24 mouse cellular contexts compared by ENCODE assay signal in the genomic region with DNA sequence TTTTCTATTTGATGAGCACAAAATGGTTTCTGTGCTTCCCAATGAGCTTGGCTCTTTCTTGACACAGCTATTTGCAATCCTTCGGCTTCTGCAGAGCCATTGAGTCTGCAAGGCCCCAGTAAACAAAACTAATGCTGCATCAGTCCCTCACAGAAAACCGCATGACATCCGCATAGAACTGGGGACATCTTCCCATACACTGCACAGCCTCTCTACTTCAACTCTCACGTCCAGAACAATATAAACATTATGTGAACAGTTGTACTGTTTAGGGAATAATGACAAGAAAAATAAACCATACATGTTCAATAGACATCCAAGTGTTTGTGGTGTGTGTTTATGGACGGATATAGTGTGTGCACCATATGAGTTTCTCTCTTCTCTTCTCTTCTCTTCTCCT.
A peak's percentile ranks its signal among the peaks of the same experiment; 100 is the strongest.
DNase-seq lines count a peak whose midpoint lies in the region; ATAC-seq and TF ChIP-seq lines count a peak whose summit lies in the region.
"Had no signal": no experiment of that assay in that cellular context is flagged by ENCODE, and none has a peak within 500 bp of the region (broad histone marks: within the 10 kb centered on the region; RNA-seq: fewer than 3 reads in every experiment).

No protein-coding gene starts in this region.

- H3K27me3 ChIP-seq in lung, embryonic 14.5 days (ENCODE audit: insufficient read depth, low read length), result no peaks in the 10 kb centered on the region
- no peaks in the 10 kb centered on the region for H3K27me3 ChIP-seq in lung, embryonic 16.5 days (ENCODE audit: control insufficient read depth, insufficient read depth, low read depth, low read length)
- H3K27me3 ChIP-seq in midbrain, embryonic 11.5 days (ENCODE audit: control insufficient read depth, insufficient read depth, low read length), result no peaks in the 10 kb centered on the region
- H3K27me3 ChIP-seq in midbrain, embryonic 14.5 days (ENCODE audit: control insufficient read depth, insufficient read depth, low read length), result no peaks in the 10 kb centered on the region
- H3K27me3 ChIP-seq: CH12.LX; embryonic facial prominence, embryonic 12.5 days; forebrain, embryonic 13.5 days; forebrain, embryonic 15.5 days; Patski had no signal

- DNase-seq in lung, embryonic 14.5 days, result peak; percentile 85
- no peak for DNase-seq in lung, adult 18-20 months
- DNase-seq in lung, postnatal 14 days, result no peak
- DNase-seq in midbrain, embryonic 11.5 days (ENCODE audit: low spot score, missing footprints), result peak; percentile 71
- no peak for DNase-seq in midbrain, embryonic 14.5 days
- DNase-seq: adrenal gland, adult 8-10 months; adrenal gland, postnatal 14 days; adrenal gland, postnatal 36 days; B cell, adult 2 months; cerebellum, adult 11-12 months; cerebellum, adult 2 months; cerebellum, adult 9-10 months; cerebellum, postnatal 10 days; cerebellum, postnatal 25 days had no signal

- no peaks in the 10 kb centered on the region for H3K9me3 ChIP-seq in lung, embryonic 14.5 days (ENCODE audit: low read depth, low read length)
- H3K9me3 ChIP-seq in lung, embryonic 16.5 days (ENCODE audit: control insufficient read depth, low read length), result no peaks in the 10 kb centered on the region; the same call in none of the 2 replicates
- H3K9me3 ChIP-seq in midbrain, embryonic 11.5 days (ENCODE audit: control insufficient read depth, low read length), result no peaks in the 10 kb centered on the region
- H3K9me3 ChIP-seq in midbrain, embryonic 14.5 days (ENCODE audit: control insufficient read depth, low read length), result no peaks in the 10 kb centered on the region
- H3K9me3 ChIP-seq: embryonic facial prominence, embryonic 10.5 days; embryonic facial prominence, embryonic 12.5 days; forebrain, embryonic 13.5 days; forebrain, embryonic 15.5 days; G1E had no signal

- no peaks in the 10 kb centered on the region for H3K4me1 ChIP-seq in lung, embryonic 14.5 days (ENCODE audit: insufficient read depth)
- peaks cover 2% of the 10 kb centered on the region; the same call in 1 of the 2 replicates for H3K4me1 ChIP-seq in lung, embryonic 16.5 days (replicated peaks; ENCODE audit: control insufficient read depth, insufficient read depth, low read length)
- H3K4me1 ChIP-seq in midbrain, embryonic 11.5 days (ENCODE audit: control insufficient read depth, insufficient read depth, low read length), result no peaks in the 10 kb centered on the region
- 0 out of 2 replicates have a peak, but pooled peaks cover 3% of the 10 kb centered on the region for H3K4me1 ChIP-seq in midbrain, embryonic 14.5 days (ENCODE audit: control insufficient read depth, insufficient read depth, low read length)
- H3K4me1 ChIP-seq: embryonic facial prominence, embryonic 12.5 days had no signal

- no peak overlapping the region for H3K27ac ChIP-seq in lung, embryonic 14.5 days (ENCODE audit: low read depth)
- no peak overlapping the region for H3K27ac ChIP-seq in lung, embryonic 16.5 days (ENCODE audit: low read length)
- H3K27ac ChIP-seq in midbrain, embryonic 11.5 days (ENCODE audit: low read depth, low read length), result no peak overlapping the region
- no peak overlapping the region for H3K27ac ChIP-seq in midbrain, embryonic 14.5 days (replicated peaks; ENCODE audit: low read depth, low read length)
- H3K27ac ChIP-seq: embryonic facial prominence, embryonic 10.5 days; embryonic facial prominence, embryonic 12.5 days; forebrain, embryonic 13.5 days; forebrain, embryonic 15.5 days had no signal

- H3K9ac ChIP-seq in lung, embryonic 14.5 days, result no peak overlapping the region
- H3K9ac ChIP-seq in lung, embryonic 16.5 days (ENCODE audit: low read length), result no peak overlapping the region
- no peak overlapping the region for H3K9ac ChIP-seq in midbrain, embryonic 11.5 days (ENCODE audit: low read length)
- H3K9ac ChIP-seq in midbrain, embryonic 14.5 days (replicated peaks; ENCODE audit: low read length), result no peak overlapping the region
- H3K9ac ChIP-seq: embryonic facial prominence, embryonic 12.5 days; forebrain, embryonic 13.5 days; forebrain, embryonic 15.5 days had no signal

- no peak overlapping the region for H3K4me3 ChIP-seq in lung, embryonic 14.5 days (ENCODE audit: low read depth, low read length)
- no peak overlapping the region for H3K4me3 ChIP-seq in lung, embryonic 16.5 days (ENCODE audit: low read length)
- H3K4me3 ChIP-seq in midbrain, embryonic 11.5 days (ENCODE audit: low read depth, low read length), result no peak overlapping the region
- no peak overlapping the region for H3K4me3 ChIP-seq in midbrain, embryonic 14.5 days (replicated peaks; ENCODE audit: low read depth, low read length)
- H3K4me3 ChIP-seq: embryonic facial prominence, embryonic 10.5 days; embryonic facial prominence, embryonic 12.5 days; forebrain, embryonic 13.5 days; forebrain, embryonic 15.5 days had no signal

- peak; percentile 94 for ATAC-seq in lung, embryonic 14.5 days (ENCODE audit: insufficient read depth)
- peak; percentile 93 for ATAC-seq in lung, embryonic 16.5 days (ENCODE audit: low read depth)
- no peak for ATAC-seq in midbrain, embryonic 11.5 days (ENCODE audit: low FRiP score)
- ATAC-seq in midbrain, embryonic 14.5 days (ENCODE audit: low FRiP score, low TSS enrichment), result no peak
- ATAC-seq: activated CD4-positive, CD25-positive, alpha-beta regulatory T cell, adult 4 months; CD4-positive, CD25-positive, alpha-beta regulatory T cell, adult 4 months; forebrain, embryonic 13.5 days; forebrain, embryonic 15.5 days; Patski had no signal

- H3K36me3 ChIP-seq in lung, embryonic 14.5 days (ENCODE audit: insufficient read depth), result no peaks in the 10 kb centered on the region
- no peaks in the 10 kb centered on the region for H3K36me3 ChIP-seq in lung, embryonic 16.5 days (ENCODE audit: control insufficient read depth, insufficient read depth, low read length)
- no peaks in the 10 kb centered on the region for H3K36me3 ChIP-seq in midbrain, embryonic 11.5 days (ENCODE audit: control insufficient read depth, insufficient read depth, low read length)
- no peaks in the 10 kb centered on the region for H3K36me3 ChIP-seq in midbrain, embryonic 14.5 days (ENCODE audit: control insufficient read depth, insufficient read depth, low read length)
- H3K36me3 ChIP-seq: forebrain, embryonic 15.5 days had no signal

- TF ChIP-seq CTCF in lung, embryonic 14.5 days (IDR thresholded peaks at IDR 0.05; ENCODE audit: low read depth), result no peak

- WGBS in lung, embryonic 14.5 days, result 42% methylated on average over 5 of the region's 5 CpGs
- 52% methylated on average over 5 of the region's 5 CpGs for WGBS in lung, embryonic 16.5 days
- 87% methylated on average over 5 of the region's 5 CpGs for WGBS in midbrain, embryonic 11.5 days
- WGBS in midbrain, embryonic 14.5 days, result 86% methylated on average over 5 of the region's 5 CpGs

- no peak overlapping the region for H3K4me2 ChIP-seq in lung, embryonic 14.5 days
- no peak overlapping the region for H3K4me2 ChIP-seq in lung, embryonic 16.5 days (ENCODE audit: low read depth, low read length)
- H3K4me2 ChIP-seq in midbrain, embryonic 11.5 days, result no peak overlapping the region
- H3K4me2 ChIP-seq in midbrain, embryonic 14.5 days (ENCODE audit: low read length), result no peak overlapping the region
- H3K4me2 ChIP-seq: embryonic facial prominence, embryonic 12.5 days; forebrain, embryonic 13.5 days; forebrain, embryonic 15.5 days had no signal

Comparison
In these comparisons a context has a peak if more than half of its experiments do, and no peak if none do; other contexts are left out.
1. DNase-seq: peak in lung, embryonic 14.5 days (single experiment) and midbrain, embryonic 11.5 days (single experiment); none in lung, adult 18-20 months (0 of 2), lung, postnatal 14 days (single experiment) and midbrain, embryonic 14.5 days (single experiment).
2. ATAC-seq: peak in lung, embryonic 14.5 days (single experiment) and lung, embryonic 16.5 days (single experiment); none in midbrain, embryonic 11.5 days (single experiment) and midbrain, embryonic 14.5 days (single experiment).